Mouse (Mus musculus): ENCODE results near the gene Glis3.
A peak's percentile ranks its signal among the peaks of the same experiment; 100 is the strongest.

The Glis3 gene

DNA sequence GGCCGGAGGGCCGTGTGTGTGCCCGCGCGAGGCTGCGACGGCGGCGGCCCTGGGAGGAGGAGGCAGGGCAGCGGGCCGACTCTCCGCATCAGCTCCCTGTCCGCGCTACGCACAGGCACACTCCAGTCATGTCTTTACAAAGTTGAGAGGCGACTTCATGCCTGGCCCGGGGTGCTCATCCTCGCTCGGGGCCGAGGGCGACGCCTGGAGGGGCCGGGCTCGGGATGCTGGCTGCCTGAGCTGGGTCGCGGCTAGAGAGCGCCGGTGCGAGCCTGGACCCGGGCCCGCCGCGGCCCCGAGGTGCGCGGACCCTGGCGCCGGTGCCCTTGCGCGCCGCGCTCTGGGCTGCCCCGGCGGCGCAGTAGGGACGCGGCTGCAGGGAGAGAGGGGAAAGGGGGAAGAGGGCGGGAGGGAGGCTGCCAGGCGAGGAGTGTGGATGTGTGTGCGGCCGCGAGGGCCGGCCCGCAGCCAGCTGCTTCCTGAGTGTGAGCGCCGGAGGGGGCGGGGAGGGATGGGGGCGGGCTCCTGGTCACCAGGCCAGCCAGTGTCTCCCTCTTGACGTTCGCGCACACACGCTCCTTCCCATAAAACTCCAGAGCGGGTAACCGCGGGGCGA lies at the start of gene Glis3:
TSS of gene Glis3 (minus strand) at position 302 of the 616 bp plus-strand sequence.
- DNase-seq (ENCODE audit: low read depth, low spot score) = peak; percentile 24

DNA sequence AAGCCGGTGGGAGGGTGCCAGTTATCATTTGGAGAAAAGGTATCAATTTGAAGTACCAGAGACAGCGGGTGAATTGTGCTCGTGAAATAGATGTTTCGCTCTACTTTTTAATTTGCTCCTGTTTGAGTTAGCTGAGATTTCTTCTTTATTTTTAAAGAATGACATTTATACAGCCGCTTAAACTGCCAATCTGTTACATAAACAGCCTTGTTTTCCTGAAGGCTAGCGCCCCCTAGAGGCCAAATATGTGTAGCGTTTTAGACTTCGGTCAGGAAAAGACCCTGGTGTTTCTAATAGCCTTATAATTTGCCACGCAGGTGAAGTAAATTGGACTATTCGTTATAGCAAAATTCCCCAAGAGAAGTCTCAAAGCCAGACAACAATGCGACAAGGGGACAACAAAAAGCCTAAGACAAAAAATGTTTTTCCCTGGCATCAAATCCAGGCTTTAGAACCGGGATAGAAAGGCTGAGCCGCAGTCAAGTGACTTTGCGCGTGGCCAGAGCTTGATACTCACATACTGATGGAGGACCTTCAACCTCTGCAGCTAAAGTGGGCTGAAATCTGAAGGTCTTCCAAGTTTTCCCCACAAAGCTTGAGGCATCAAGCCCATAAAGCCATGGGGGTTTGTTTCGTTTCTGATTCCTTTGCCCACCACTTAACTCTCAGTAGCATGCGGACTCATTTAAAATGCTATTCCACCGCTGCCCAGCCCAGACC lies 46.4 kb upstream of the Glis3 start:
- peak; percentile 82 for DNase-seq (ENCODE audit: low read depth, low spot score)

DNA sequence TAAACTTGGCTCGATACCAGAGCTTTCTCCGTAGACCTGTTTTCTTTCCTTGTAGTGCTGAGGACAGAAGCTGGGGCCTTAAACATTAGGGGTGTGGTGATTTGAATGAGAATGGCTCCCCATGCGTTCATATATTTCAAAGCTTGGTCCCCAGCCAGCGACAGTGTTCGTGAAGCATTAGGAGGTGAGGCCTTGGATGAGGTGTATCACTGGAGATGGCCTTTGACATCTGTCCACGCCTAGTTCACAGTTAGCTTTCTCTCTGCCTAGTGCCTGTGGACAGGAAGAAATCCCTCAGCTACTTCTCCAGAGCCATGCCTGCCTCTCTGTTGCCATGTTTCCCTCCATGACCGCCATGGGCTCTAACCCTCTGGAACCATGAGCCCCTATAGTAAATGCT lies 44.8 kb upstream of the Glis3 start:
- no peak for DNase-seq (ENCODE audit: low read depth, low spot score)

DNA sequence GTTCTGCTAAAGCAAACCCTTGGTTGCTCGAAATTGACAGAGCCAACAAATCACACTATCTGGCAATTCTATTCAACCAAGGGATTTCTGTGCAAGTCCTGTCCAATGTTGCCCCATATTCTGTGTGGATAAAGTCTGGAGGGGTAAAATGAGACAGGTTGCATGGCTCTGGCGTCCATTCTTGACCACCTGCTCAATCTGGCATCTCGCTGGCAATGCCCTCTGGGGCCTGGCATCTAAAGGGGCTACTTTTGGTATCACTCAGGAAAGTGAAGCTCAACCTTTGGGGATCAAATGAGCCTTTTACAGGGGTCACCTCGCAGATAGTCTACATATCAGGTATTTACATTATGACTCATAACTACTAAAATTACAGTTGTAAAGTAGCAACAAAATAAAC lies 42.7 kb upstream of the Glis3 start:
- DNase-seq (ENCODE audit: low read depth, low spot score) = no peak

GRCm38 (mm10) chr19:28721834-28722233 lies 42.0 kb upstream of the Glis3 start:
- no peak for DNase-seq (ENCODE audit: low read depth, low spot score)

DNA sequence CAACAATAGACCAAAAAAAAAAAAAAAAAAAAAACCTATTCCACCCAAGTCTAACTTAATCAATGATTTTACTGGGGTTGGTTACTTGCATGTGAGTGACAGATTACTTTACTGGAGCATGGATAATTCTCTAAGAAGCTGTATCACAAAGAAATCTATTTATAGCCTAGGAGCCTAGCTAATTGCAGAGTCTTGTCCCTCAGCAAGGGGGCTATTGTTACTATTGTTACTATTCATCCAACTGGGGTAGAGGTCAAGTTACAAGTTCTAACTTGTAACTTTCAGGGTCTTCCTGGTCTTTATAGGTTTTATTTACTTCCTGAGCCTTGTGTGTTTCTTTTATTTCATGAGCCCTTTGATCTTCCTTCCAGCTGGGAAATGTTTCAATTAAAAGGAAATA lies 40.1 kb upstream of the Glis3 start:
- no peak for DNase-seq (ENCODE audit: low read depth, low spot score)

- DNase-seq (ENCODE audit: low read depth, low spot score) = no peak
Observed at GRCm38 (mm10) chr19:28714674-28715073, 34.8 kb upstream of the Glis3 start.

DNA sequence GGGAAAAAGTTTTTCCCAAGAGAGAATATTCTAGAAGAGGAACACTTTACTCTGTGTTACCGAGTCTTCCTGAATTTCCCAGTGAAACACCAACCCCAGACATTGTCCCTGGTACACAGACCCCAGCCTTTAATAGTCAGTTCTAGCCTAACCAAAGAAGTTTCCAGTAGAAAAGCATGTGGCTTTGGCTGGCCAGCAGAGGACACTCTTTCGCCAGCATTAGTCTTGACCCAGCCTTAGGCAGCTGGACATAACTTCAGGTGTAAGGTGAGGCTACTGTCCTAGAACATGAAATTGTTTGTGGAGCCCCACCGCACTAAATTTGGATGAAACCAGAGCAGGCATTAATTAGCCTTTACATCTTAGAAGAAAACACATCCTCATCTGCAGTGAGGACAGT lies 17.8 kb upstream of the Glis3 start:
- DNase-seq (ENCODE audit: low read depth, low spot score) = no peak

GRCm38 (mm10) chr19:28686398-28686797 lies 6.5 kb upstream of the Glis3 start:
- no peak for DNase-seq (ENCODE audit: low read depth, low spot score)

DNA sequence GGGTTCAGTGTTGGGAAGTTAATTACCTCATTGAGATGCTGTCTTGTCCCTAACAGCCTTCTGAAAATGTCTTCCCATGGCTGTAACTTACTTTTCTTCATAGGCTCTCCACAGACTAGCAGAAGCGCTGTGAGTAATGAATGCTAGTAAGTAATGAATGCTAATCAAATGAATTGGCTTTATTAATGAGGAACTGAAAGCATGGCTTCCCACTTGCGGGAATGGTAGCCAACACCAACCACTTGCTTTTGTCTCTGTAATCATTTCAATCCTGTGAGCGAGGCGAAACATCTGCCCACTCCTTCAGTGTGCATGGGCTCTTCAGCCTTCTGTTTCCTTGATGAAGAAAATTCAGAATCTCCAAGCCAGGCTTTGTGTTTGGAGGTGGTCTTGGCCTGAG lies 5.6 kb upstream of the Glis3 start:
- DNase-seq (ENCODE audit: low read depth, low spot score) = no peak

DNA sequence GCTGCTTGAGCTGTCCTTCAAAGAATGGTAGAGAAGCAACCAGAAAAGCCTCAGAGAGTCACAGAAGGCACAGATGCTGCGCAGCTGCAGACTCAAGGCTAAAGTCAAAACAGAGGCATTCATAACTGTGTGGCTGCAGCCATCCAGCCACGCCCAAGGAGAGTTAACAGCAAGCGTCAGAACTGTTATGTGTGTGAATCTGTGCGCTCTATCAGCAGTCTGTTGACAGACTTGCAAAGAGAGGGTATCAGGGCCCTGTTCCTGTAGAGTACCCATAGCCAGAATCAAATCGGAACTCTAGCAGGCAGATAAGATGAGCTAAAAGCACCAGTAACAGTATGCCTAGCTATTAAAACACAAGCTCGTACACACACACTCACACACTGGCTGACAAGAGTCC lies 4.5 kb upstream of the Glis3 start:
- DNase-seq (ENCODE audit: low read depth, low spot score) = no peak

DNA sequence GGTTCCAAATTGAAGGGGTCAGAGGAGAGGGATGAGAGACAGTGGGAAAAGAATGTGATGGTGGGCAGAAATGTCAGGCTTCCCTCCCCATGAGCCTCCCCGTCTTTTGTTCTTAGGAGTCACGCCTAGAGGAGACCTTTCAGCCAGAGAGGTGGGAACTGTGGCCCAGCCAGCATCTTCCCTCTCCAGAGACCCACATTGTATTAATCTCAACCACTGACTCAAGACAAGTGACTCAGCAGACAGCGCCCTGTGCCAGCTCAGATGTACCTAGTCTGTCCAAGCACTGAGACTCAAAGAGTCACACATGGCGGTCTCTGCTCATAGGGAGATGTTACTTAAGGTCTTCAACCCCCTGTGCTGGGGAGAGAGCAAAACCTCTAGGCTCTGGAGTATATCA lies 3.5 kb upstream of the Glis3 start:
- DNase-seq (ENCODE audit: low read depth, low spot score) = no peak

DNA sequence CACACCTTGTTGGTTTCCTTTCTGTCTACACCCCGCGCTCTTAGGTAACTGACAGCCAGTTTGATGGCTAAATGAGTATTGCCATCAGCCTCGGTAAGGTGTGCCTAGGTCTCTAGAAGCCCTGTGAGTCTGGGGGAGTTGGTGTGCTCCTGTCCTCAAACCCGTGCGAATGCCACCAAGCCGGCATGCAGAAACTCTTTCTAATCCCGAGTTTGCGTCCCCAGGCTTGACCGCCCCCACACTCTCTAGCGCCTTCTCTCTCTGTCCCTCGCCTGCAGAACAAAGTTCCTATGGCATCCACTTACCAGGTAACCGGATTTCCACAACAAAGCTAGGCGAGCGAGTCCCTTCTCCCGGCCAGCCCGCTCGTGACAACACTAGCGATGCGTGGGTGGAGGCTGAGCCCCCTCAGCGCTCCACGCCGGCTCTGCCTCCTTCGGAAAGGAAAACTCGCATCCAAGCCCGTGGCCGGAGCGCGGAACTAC lies 544 bp downstream of the Glis3 start:
- DNase-seq (ENCODE audit: low read depth, low spot score) = peak; percentile 22

GRCm38 (mm10) chr19:28678646-28679270 lies 1.1 kb downstream of the Glis3 start:
- DNase-seq (ENCODE audit: low read depth, low spot score) = no peak

- DNase-seq (ENCODE audit: low read depth, low spot score) = no peak
Observed at GRCm38 (mm10) chr19:28677728-28678438, 2.0 kb downstream of the Glis3 start.

DNA sequence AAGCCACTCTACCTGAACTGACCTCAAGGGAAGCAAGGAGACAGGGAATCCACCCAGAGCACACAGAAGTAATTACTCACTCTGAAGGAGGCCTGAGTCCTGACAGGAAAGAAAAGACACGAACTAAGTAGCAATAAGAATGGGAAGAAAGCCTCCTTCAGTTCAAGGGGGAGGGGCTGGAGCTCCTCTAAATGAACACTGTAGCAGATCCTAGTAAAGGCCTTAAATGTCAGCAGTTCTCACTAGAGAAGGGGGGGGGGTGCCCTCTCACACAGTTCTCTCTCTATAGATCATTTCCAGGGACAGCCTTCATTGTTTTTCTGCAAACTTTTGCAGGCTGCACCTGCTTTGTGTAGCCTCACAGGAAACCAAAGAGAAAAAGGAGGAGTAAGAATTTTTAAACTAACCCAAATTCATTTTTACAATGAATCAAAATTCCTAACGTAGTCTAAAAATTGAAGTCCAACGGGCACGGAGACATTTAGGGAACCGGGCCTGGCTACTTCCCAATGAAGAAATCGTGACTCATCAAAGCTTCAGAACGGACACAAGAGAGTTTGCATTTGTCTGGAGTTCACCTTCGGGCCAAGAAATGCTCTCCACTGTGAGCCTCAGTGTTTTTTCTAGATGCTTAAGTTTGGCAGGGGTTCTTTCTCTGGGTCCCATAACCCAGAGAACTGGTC lies 2.7 kb downstream of the Glis3 start:
- peak; percentile 14 for DNase-seq (ENCODE audit: low read depth, low spot score)

GRCm38 (mm10) chr19:28663781-28664180 lies 16.1 kb downstream of the Glis3 start:
- DNase-seq (ENCODE audit: low read depth, low spot score) = no peak

- DNase-seq (ENCODE audit: low read depth, low spot score) = no peak
Observed at GRCm38 (mm10) chr19:28663148-28663547, 16.7 kb downstream of the Glis3 start.

DNA sequence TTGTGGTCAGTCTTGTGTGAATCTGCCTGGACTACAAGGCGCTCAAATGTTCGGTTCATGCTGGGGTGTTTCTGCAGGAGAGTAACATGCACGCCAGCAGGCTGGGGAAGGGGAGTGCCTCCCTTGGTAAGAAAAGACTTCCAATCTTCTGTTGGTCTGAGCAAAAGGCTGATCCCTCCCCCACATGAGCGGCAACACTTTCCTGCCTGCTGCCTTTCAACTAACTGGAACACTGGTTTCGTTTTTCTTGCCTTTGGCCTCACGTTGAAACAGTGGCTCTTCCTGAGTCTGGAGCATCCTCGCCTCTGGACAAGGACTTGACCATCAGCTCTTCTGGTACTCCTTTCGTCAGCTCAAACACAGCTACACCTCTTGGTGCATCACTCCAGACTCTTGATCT lies 17.4 kb downstream of the Glis3 start:
- DNase-seq (ENCODE audit: low read depth, low spot score) = no peak

DNA sequence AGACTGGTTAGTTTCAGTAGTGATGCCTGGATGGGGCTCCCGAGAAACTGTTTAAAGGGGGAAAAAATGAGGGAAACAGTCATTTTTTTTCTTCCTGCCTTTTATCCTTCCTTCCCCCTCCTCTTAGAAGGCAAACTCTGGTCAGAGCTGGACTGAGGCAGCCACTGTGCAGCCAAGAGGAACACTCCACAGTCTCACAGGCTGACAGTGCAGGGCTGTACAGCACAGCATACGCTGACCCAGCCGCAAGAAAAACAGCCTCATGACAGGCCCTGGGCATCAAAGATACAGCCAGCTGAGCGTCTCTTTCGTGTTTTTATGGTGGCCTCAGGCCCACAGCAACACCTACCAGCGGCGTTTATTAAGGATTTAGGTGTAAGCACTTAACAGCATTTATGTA lies 19.0 kb downstream of the Glis3 start:
- no peak for DNase-seq (ENCODE audit: low read depth, low spot score)

- no peak for DNase-seq (ENCODE audit: low read depth, low spot score)
Observed at GRCm38 (mm10) chr19:28657686-28658195, 22.1 kb downstream of the Glis3 start.

All from brain, adult 2 months (tissue).